Mouse (Mus musculus) inflammation-experienced regulatory T-cells, adult 16 weeks (primary cell): ENCODE data around the gene Vmn1r90. TPM values are rescaled to one million over a fixed set of nuclear protein-coding genes. Genes with fewer than 3 reads are reported as not detected.

ENCODE experiments used
- polyA plus RNA-seq: library from polyadenylated mRNA; unstranded; fragments of 100-300 nt; shearing (Covaris generic); gene quantifications from one replicate; pipeline ENCODE4 v1.2.1, GENCODE M21; 2017

Gene Vmn1r90
- not detected for polyA plus RNA-seq

GRCm38 (mm10) chr7:14563406-14563805, at the start of gene Vmn1r90:
TSS of gene Vmn1r90 (minus strand) at chr7:14563506.

Other genes starting within 250 kb of the Vmn1r90 start
- not detected for gene Obox8, start 229.9 kb downstream of the Vmn1r90 start, polyA plus RNA-seq
- not detected for gene Sult2a8, start 116.7 kb downstream of the Vmn1r90 start, polyA plus RNA-seq
- gene Sult2a7, start 69.3 kb downstream of the Vmn1r90 start, polyA plus RNA-seq = not detected
- not detected for gene Obox7, start 96.0 kb upstream of the Vmn1r90 start, polyA plus RNA-seq